Mouse (Mus musculus): ENCODE measurements around the gene Gm4792. TPM values are rescaled to one million over a fixed set of nuclear protein-coding genes. Genes with fewer than 3 reads are reported as not detected.

The Gm4792 gene
- polyA plus RNA-seq, 1 experiment = not detected

GRCm38 (mm10) chr10:94249575-94250456 lies 48.7 kb downstream of the Gm4792 start:
- TF ChIP-seq GATA1 (IDR thresholded peaks at IDR 0.05; ENCODE audit: borderline replicate concordance, low read length) (no peak), FLI1 (IDR thresholded peaks at IDR 0.05; ENCODE audit: low read length) (no peak)
- Histone ChIP-seq H3K4me1 (no peaks in the 10 kb centered on the region), H3K36me3 (replicated peaks; ENCODE audit: low read length) (no peaks in the 10 kb centered on the region), H3K4me3 (replicated peaks) (no peak overlapping the region), H3K27me3 (replicated peaks) (peaks cover 3% of the 10 kb centered on the region), H3K9me3 (peaks cover 36% of the 10 kb centered on the region)

- TF ChIP-seq FLI1 (IDR thresholded peaks at IDR 0.05; ENCODE audit: low read length) (no peak), GATA1 (IDR thresholded peaks at IDR 0.05; ENCODE audit: borderline replicate concordance, low read length) (no peak)
- H3K36me3 ChIP-seq (replicated peaks; ENCODE audit: low read length) = no peaks in the 10 kb centered on the region
- H3K9me3 ChIP-seq = peaks cover 38% of the 10 kb centered on the region
- no peaks in the 10 kb centered on the region for H3K4me1 ChIP-seq
- H3K27me3 ChIP-seq (replicated peaks) = peaks cover 3% of the 10 kb centered on the region
- no peak overlapping the region for H3K4me3 ChIP-seq (replicated peaks)
These were observed 50.7 kb downstream of the Gm4792 start for GRCm38 (mm10) chr10:94247748-94248349.

Other genes with a start within 250 kb of the Gm4792 start
- 0.67 TPM in 1 of 2 replicates, not detected in the other for gene Nr2c1, start 150.7 kb downstream of the Gm4792 start, polyA plus RNA-seq (2012; ENCODE audit: insufficient read depth, low replicate concordance)
- 46.6 and 578 TPM in 2 replicates for gene Ndufa12, start 100.0 kb downstream of the Gm4792 start, polyA plus RNA-seq (2012; ENCODE audit: insufficient read depth, low replicate concordance)
- 0.84 TPM in 1 of 2 replicates, not detected in the other for gene Tmcc3, start 13.2 kb upstream of the Gm4792 start, polyA plus RNA-seq (2012; ENCODE audit: insufficient read depth, low replicate concordance)